Mouse (Mus musculus) macrophage (primary cell): Measurements from ENCODE around the gene 4930579G24Rik. TPM values are rescaled to one million over a fixed set of nuclear protein-coding genes. Genes with fewer than 3 reads are reported as not detected.

Experiments used
- H3K27ac ChIP-seq: fragments of 350-480 bp; formaldehyde crosslinking; 2 replicates; pipeline ENCODE4 v1.9.0; 2021
- H3K36me3 ChIP-seq: fragments of 350-480 bp; formaldehyde crosslinking; 2 replicates; pipeline ENCODE4 v1.9.0; 2021; ENCODE audit errors: inconsistent target
- H3K4me3 ChIP-seq: fragments of 350-480 bp; formaldehyde crosslinking; 2 replicates; pipeline ENCODE4 v1.9.0; 2021; ENCODE audit errors: inconsistent target
- H3K79me2 ChIP-seq: fragments of 350-480 bp; formaldehyde crosslinking; 2 replicates; pipeline ENCODE4 v1.9.0; 2021; ENCODE audit errors: inconsistent target
- WGBS: methylation state at CpG from one replicate; pipeline ENCODE4 v1.1.7; 2026; ENCODE audit warnings: inconsistent platforms; ENCODE audit not compliant: missing documents; 5-methylcytosine and 5-hydroxymethylcytosine counted together
- polyA plus RNA-seq: library from polyadenylated mRNA; stranded (reverse); fragments of 250-400 nt; gene quantifications from 3 replicates; pipeline ENCODE4 v1.2.4, GENCODE M21; 2018; ENCODE audit warnings: inconsistent platforms

Gene 4930579G24Rik
- polyA plus RNA-seq, 1 experiment from 2014 or later = 1.6 TPM

DNA sequence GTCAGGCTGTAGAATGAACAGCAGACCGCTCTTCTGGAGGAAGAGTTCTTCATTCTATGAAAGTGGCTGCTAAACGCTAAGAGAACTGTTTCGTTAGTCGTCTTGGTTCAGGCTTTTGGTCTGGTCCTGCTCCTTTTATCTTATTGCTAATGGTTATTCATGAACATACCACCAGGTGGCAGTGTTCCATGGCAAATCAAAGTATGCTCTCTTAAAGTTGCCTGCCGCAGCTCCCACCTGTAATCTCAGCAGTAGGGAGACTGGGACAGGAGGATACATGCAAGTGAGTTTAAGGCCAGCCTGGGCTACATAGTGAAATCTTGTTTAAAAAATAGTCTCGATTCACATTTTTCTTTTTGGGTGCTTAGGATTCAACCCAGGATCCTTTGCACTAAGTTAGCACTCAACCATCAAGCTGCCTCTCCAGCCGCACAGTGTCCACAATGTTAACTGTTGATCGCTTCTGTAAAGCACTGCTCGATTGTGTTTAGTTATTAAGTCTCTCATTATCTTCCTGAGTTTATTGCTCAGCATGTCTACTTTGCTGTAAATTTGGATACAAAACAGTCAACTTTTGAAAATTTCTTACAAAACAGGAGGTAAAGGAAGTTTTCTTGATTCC lies 36.0 kb downstream of the 4930579G24Rik start:
- WGBS = 46% methylated on average over 9 of the region's 9 CpGs
- Histone ChIP-seq H3K4me3 (no peak overlapping the region), H3K79me2 (no peaks in the 10 kb centered on the region), H3K27ac (no peak overlapping the region), H3K36me3 (no peaks in the 10 kb centered on the region)

DNA sequence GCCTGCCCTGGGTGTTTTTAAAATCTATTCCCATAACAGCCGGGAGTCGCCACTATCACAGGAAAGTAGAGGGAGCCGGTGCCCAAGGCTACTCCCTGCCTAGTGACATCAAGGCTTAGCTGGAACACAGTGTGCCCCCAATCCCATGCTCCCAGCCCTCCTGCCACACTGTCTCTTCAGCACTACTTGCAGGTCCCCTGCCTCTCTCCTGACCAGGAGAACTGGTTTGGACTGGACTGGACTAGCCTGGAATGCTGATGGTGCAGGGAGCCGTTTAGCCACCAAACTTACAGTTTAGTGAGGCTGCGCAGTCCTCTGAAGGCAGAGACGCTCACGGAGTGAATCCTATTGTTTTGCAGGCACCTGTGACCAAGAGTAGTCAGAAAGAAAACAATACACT lies 41.7 kb downstream of the 4930579G24Rik start:
- no peak overlapping the region for H3K27ac ChIP-seq
- H3K36me3 ChIP-seq = no peaks in the 10 kb centered on the region
- no peak overlapping the region for H3K4me3 ChIP-seq
- H3K79me2 ChIP-seq = no peaks in the 10 kb centered on the region
- WGBS = 92% methylated on average over 7 of the region's 7 CpGs

- 90% methylated on average over 16 of the region's 16 CpGs for WGBS
- Histone ChIP-seq H3K4me3 (no peak overlapping the region), H3K79me2 (no peaks in the 10 kb centered on the region), H3K27ac (no peak overlapping the region), H3K36me3 (no peaks in the 10 kb centered on the region)
These were observed 43.3 kb downstream of the 4930579G24Rik start for GRCm38 (mm10) chr3:79672188-79672587.

DNA sequence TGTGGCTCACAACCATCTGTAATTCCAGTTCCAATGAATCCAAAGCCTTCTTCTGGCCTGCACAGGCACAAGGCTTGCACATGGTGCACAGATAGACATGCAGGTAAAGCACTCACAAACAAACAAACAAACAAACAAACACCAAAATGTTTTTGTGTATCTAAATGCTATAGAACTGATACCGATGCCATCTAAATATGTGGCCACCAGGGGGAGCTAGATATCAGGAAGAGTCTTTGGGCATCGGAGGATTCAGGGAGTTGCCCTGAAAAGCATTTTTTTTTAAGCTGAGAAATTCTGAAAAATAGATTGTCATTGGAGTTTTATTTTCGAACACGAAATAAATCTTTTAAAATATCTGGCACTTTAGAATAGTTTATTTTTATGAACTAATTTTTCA lies 44.2 kb downstream of the 4930579G24Rik start:
- H3K27ac ChIP-seq = no peak overlapping the region
- H3K79me2 ChIP-seq = no peaks in the 10 kb centered on the region
- H3K36me3 ChIP-seq = no peaks in the 10 kb centered on the region
- H3K4me3 ChIP-seq = no peak overlapping the region
- WGBS = 9% methylated on average over 4 of the region's 4 CpGs

GRCm38 (mm10) chr3:79674641-79675040 lies 45.8 kb downstream of the 4930579G24Rik start:
- H3K79me2 ChIP-seq = no peaks in the 10 kb centered on the region
- no peak overlapping the region for H3K4me3 ChIP-seq
- H3K36me3 ChIP-seq = no peaks in the 10 kb centered on the region
- WGBS = 88% methylated on average over 5 of the region's 5 CpGs
- H3K27ac ChIP-seq = no peak overlapping the region

DNA sequence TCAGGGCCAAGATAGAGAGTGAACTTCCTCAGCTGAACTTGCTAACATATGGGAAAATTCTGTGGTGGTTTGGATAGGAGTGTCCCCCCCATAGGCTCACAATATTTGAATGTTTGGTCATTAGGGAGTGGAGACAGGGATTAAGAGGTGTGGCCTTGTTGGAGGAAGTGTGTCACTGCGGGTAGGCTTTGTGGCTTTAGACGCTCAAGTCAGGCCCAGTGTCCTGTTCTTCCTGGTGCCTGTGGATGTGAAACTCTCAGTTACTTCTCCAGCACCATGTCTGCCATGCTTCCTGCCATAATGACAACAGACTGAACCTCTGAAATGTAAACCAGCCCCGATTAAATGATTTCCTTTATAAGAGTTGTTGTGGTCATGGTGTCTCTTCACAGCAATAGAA lies 47.5 kb downstream of the 4930579G24Rik start:
- Histone ChIP-seq H3K4me3 (no peak overlapping the region), H3K27ac (no peak overlapping the region), H3K79me2 (no peaks in the 10 kb centered on the region), H3K36me3 (no peaks in the 10 kb centered on the region)
- 52% methylated on average over 3 of the region's 3 CpGs for WGBS

Other genes starting within 250 kb of the 4930579G24Rik start
- gene Fnip2, start 61.3 kb upstream of the 4930579G24Rik start, polyA plus RNA-seq = 87.1 to 150 TPM (median 126 TPM) in 3 replicates
- gene Ppid, start 37.7 kb upstream of the 4930579G24Rik start, polyA plus RNA-seq = 25.8 to 37.9 TPM (median 37.4 TPM) in 3 replicates
- 26.5 to 47.0 TPM (median 31.6 TPM) in 3 replicates for gene Etfdh, start 421 bp downstream of the 4930579G24Rik start, polyA plus RNA-seq
- gene Rxfp1, start 108.8 kb downstream of the 4930579G24Rik start, polyA plus RNA-seq = not detected in 3 replicates
- gene Tmem144, start 223.7 kb downstream of the 4930579G24Rik start, polyA plus RNA-seq = 9.9 to 16.8 TPM (median 15.2 TPM) in 3 replicates